Mouse (Mus musculus) erythroblast, embryonic 14.5 days (primary cell): ENCODE data around the gene Tenm4.

ENCODE experiments used
- GATA1 ChIP-seq: IDR thresholded peaks from 2 replicates; pipeline ENCODE4 v1.6.1; 2012; ENCODE audit warnings: low read length, inconsistent platforms, mixed read lengths
- TAL1 ChIP-seq: IDR thresholded peaks from 3 replicates; pipeline ENCODE4 v1.6.1; 2012; ENCODE audit warnings: low read length, inconsistent platforms, mixed read lengths

- TF ChIP-seq TAL1 (no peak), GATA1 (no peak)
Observed at GRCm38 (mm10) chr7:96482953-96483352, 311.9 kb downstream of the Tenm4 start.
